In the genomic region with DNA sequence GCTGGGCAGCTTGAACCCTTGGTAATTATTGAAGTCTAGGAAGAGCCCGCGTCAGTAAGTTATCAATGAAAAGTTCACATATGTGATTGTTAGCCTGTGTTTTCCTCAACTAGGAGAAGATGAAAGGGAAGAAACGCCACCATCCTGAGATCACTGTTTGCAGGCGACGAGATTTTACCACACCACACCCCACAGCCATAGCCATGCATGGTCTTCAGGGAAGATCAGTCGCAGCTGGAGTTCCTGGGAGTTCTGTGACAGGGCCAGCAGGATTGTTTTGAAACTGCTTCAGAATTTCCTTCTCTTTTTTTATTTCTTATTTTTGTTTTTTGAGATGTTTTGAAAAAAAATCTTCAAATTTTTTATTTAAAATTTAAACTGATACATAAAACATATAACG, we compare ENCODE assay signal across 19 mouse cellular contexts. TPM values are rescaled to one million over a fixed set of nuclear protein-coding genes. Genes with fewer than 3 reads are reported as not detected.
DNase-seq lines count a peak whose midpoint lies in the region; ATAC-seq lines count a peak whose summit lies in the region.
"Had no signal": no experiment of that assay in that cellular context is flagged by ENCODE, and none has a peak within 500 bp of the region (broad histone marks: within the 10 kb centered on the region; RNA-seq: fewer than 3 reads in every experiment).

No protein-coding gene starts in this region.

- DNase-seq in forebrain, embryonic 11.5 days (ENCODE audit: low spot score), result no peak
- no peak for DNase-seq in forebrain, embryonic 14.5 days (ENCODE audit: low spot score)
- DNase-seq in retina, embryonic 14.5 days (ENCODE audit: low spot score), result peak; percentile 44
- no peak for DNase-seq in adrenal gland, postnatal 36 days
- DNase-seq: adrenal gland, postnatal 25 days; cerebellum, adult 9-10 months; gastrocnemius, postnatal 36 days; kidney, adult 18-20 months; kidney, postnatal 14 days; layer of hippocampus, postnatal 36 days; thymus, adult 18-20 months; thymus, postnatal 36 days had no signal

- no peaks in the 10 kb centered on the region for H3K9me3 ChIP-seq in forebrain, embryonic 11.5 days (ENCODE audit: control insufficient read depth, low read length)
- no peaks in the 10 kb centered on the region for H3K9me3 ChIP-seq in forebrain, embryonic 14.5 days (replicated peaks; ENCODE audit: control insufficient read depth, low read length)
- no peaks in the 10 kb centered on the region for H3K9me3 ChIP-seq in midbrain, embryonic 12.5 days
- H3K9me3 ChIP-seq in midbrain, embryonic 15.5 days, result no peaks in the 10 kb centered on the region
- no peaks in the 10 kb centered on the region for H3K9me3 ChIP-seq in hindbrain, embryonic 13.5 days
- H3K9me3 ChIP-seq: embryonic facial prominence, embryonic 10.5 days had no signal

- no peaks in the 10 kb centered on the region for H3K36me3 ChIP-seq in forebrain, embryonic 11.5 days (ENCODE audit: control insufficient read depth, insufficient read depth, low read length)
- 0 out of 2 replicates have a peak, but pooled peaks cover under 1% of the 10 kb centered on the region for H3K36me3 ChIP-seq in forebrain, embryonic 14.5 days (ENCODE audit: control insufficient read depth, insufficient read depth, low read length)
- H3K36me3 ChIP-seq in midbrain, embryonic 12.5 days, result no peaks in the 10 kb centered on the region
- no peaks in the 10 kb centered on the region for H3K36me3 ChIP-seq in midbrain, embryonic 15.5 days (replicated peaks)
- H3K36me3 ChIP-seq in hindbrain, embryonic 13.5 days, result no peaks in the 10 kb centered on the region

- no peaks in the 10 kb centered on the region for H3K27me3 ChIP-seq in forebrain, embryonic 11.5 days (ENCODE audit: control insufficient read depth, insufficient read depth, low read length)
- no peaks in the 10 kb centered on the region for H3K27me3 ChIP-seq in forebrain, embryonic 14.5 days (replicated peaks; ENCODE audit: control insufficient read depth, insufficient read depth, low read length)
- H3K27me3 ChIP-seq in midbrain, embryonic 12.5 days, result no peaks in the 10 kb centered on the region
- no peaks in the 10 kb centered on the region for H3K27me3 ChIP-seq in midbrain, embryonic 15.5 days (replicated peaks)
- no peaks in the 10 kb centered on the region for H3K27me3 ChIP-seq in hindbrain, embryonic 13.5 days

- H3K9ac ChIP-seq in forebrain, embryonic 11.5 days (ENCODE audit: low read length), result no peak overlapping the region
- no peak overlapping the region for H3K9ac ChIP-seq in forebrain, embryonic 14.5 days (ENCODE audit: low read length)
- H3K9ac ChIP-seq in midbrain, embryonic 12.5 days (replicated peaks), result no peak overlapping the region
- H3K9ac ChIP-seq in midbrain, embryonic 15.5 days, result no peak overlapping the region
- H3K9ac ChIP-seq in hindbrain, embryonic 13.5 days, result 0 out of 2 replicates have a peak overlapping the region, but pooled peaks have one; percentile 19

- H3K27ac ChIP-seq in forebrain, embryonic 11.5 days (ENCODE audit: low read depth, low read length), result peak overlapping the region; percentile 42; the same call in 1 of the 2 replicates
- no peak overlapping the region for H3K27ac ChIP-seq in forebrain, embryonic 14.5 days (ENCODE audit: low read depth, low read length)
- H3K27ac ChIP-seq in midbrain, embryonic 12.5 days (replicated peaks), result peak overlapping the region; percentile 70
- no peak overlapping the region for H3K27ac ChIP-seq in midbrain, embryonic 15.5 days
- H3K27ac ChIP-seq in hindbrain, embryonic 13.5 days, result peak overlapping the region; percentile 80

- 83% methylated on average over 7 of the region's 7 CpGs for WGBS in forebrain, embryonic 11.5 days
- 79% methylated on average over 7 of the region's 7 CpGs for WGBS in forebrain, embryonic 14.5 days
- WGBS in midbrain, embryonic 12.5 days, result 76% methylated on average over 7 of the region's 7 CpGs
- 56% methylated on average over 7 of the region's 7 CpGs for WGBS in midbrain, embryonic 15.5 days
- 46% methylated on average over 7 of the region's 7 CpGs for WGBS in hindbrain, embryonic 13.5 days

- no peak overlapping the region for H3K4me3 ChIP-seq in forebrain, embryonic 11.5 days (ENCODE audit: low read depth, low read length)
- no peak overlapping the region for H3K4me3 ChIP-seq in forebrain, embryonic 14.5 days (ENCODE audit: low read depth, low read length)
- H3K4me3 ChIP-seq in midbrain, embryonic 12.5 days, result no peak overlapping the region
- H3K4me3 ChIP-seq in midbrain, embryonic 15.5 days, result no peak overlapping the region
- H3K4me3 ChIP-seq in hindbrain, embryonic 13.5 days, result no peak overlapping the region
- H3K4me3 ChIP-seq: embryonic facial prominence, embryonic 10.5 days had no signal

- peaks cover 2% of the 10 kb centered on the region; the same call in 1 of the 2 replicates for H3K4me1 ChIP-seq in forebrain, embryonic 11.5 days (replicated peaks; ENCODE audit: control insufficient read depth, insufficient read depth, low read length)
- H3K4me1 ChIP-seq in forebrain, embryonic 14.5 days (ENCODE audit: control insufficient read depth, insufficient read depth, low read length), result peaks cover 25% of the 10 kb centered on the region
- peaks cover 45% of the 10 kb centered on the region for H3K4me1 ChIP-seq in midbrain, embryonic 12.5 days
- peaks cover 45% of the 10 kb centered on the region for H3K4me1 ChIP-seq in midbrain, embryonic 15.5 days
- peaks cover 70% of the 10 kb centered on the region for H3K4me1 ChIP-seq in hindbrain, embryonic 13.5 days (replicated peaks)

- no peak for ATAC-seq in forebrain, embryonic 11.5 days (replicated peaks; ENCODE audit: low FRiP score)
- ATAC-seq in forebrain, embryonic 14.5 days, result no peak
- no peak for ATAC-seq in midbrain, embryonic 12.5 days (ENCODE audit: low FRiP score, low read depth)
- no peak for ATAC-seq in midbrain, embryonic 15.5 days (replicated peaks)
- ATAC-seq in hindbrain, embryonic 13.5 days (ENCODE audit: low FRiP score), result no peak
- no peak for ATAC-seq in megakaryocyte progenitor cell, adult 5-6 weeks (replicated peaks; ENCODE audit: poor library complexity)
- ATAC-seq: CD4-positive, CD25-positive, alpha-beta regulatory T cell, adult 4 months; inflammation-experienced regulatory T-cells, adult 6 months had no signal

- no peak overlapping the region for H3K4me2 ChIP-seq in forebrain, embryonic 11.5 days (ENCODE audit: low read depth, low read length, severe bottlenecking)
- no peak overlapping the region for H3K4me2 ChIP-seq in forebrain, embryonic 14.5 days (ENCODE audit: low read length)
- H3K4me2 ChIP-seq in midbrain, embryonic 12.5 days (replicated peaks), result no peak overlapping the region; the same call in 1 of the 2 replicates
- no peak overlapping the region for H3K4me2 ChIP-seq in midbrain, embryonic 15.5 days
- H3K4me2 ChIP-seq in hindbrain, embryonic 13.5 days, result no peak overlapping the region

RNA-seq across cellular contexts. Expression of gene C530008M17Rik, which starts 8.6 kb away (rescaled TPM):
- polyA plus RNA-seq in forebrain, embryonic 11.5 days (2014; fragmentation: Nextera tagmentation; extraction: Ambion mirVana), result 39.8 and 40.6 TPM in 2 replicates
- polyA plus RNA-seq in forebrain, embryonic 14.5 days (2014; fragmentation: Nextera tagmentation; extraction: Ambion mirVana), result 44.6 and 57.5 TPM in 2 replicates
- 74.1 and 79.0 TPM in 2 replicates for polyA plus RNA-seq in midbrain, embryonic 12.5 days (2016; fragmentation: Nextera tagmentation; extraction: Ambion mirVana)
- 71.4 and 79.5 TPM in 2 replicates for polyA plus RNA-seq in midbrain, embryonic 15.5 days (2015; fragmentation: Nextera tagmentation; extraction: Ambion mirVana)
- polyA plus RNA-seq in hindbrain, embryonic 13.5 days (2015; fragmentation: Nextera tagmentation; extraction: Ambion mirVana), result 77.6 and 79.2 TPM in 2 replicates
- 10 to 100 TPM in 1 of 2 experiments, 1 to 10 TPM in 1; 6.4 to 15.6 TPM for total RNA-seq in adrenal gland, postnatal 36 days (2021)
- 2.9 and 3.7 TPM in 2 replicates for total RNA-seq in megakaryocyte progenitor cell, adult 5-6 weeks (2015)
- total RNA-seq in megakaryocyte progenitor cell, adult 5-6 weeks (2017), result 0.21 and 1.3 TPM in 2 replicates

Comparison
In these comparisons a context has a peak if more than half of its experiments do, and no peak if none do; other contexts are left out.
1. H3K27ac ChIP-seq: peak in forebrain, embryonic 11.5 days (single experiment), midbrain, embryonic 12.5 days (single experiment) and hindbrain, embryonic 13.5 days (single experiment); none in forebrain, embryonic 14.5 days (single experiment) and midbrain, embryonic 15.5 days (single experiment).